Mouse (Mus musculus) neural tube, embryonic 14.5 days (tissue): Measurements from ENCODE around the gene Dlk1. TPM values are rescaled to one million over a fixed set of nuclear protein-coding genes. Genes with fewer than 3 reads are reported as not detected.
A peak's percentile ranks its signal among the peaks of the same experiment; 100 is the strongest.
"Not testable (repeated sequence)": the region's sequence is repeated elsewhere in the genome, so short reads cannot be mapped to it uniquely, and the experiment has no call there.

ENCODE experiments used
- ATAC-seq: fragments of 200-750 bp; cut with Nextera tagmentation; 2 replicates; pipeline ENCODE4 v1.8.0; 2017; ENCODE audit warnings: low read depth, mild to moderate bottlenecking, moderate TSS enrichment, moderate library complexity
- H3K27ac ChIP-seq: fragments of 300-500 bp; sonication (generic); 2 replicates; pipeline ENCODE4 v1.5.1; 2014; ENCODE audit warnings: low read depth, mild to moderate bottlenecking, control low read depth, low read length, moderate library complexity, mixed read lengths
- H3K27me3 ChIP-seq: fragments of 300-500 bp; sonication (generic); 2 replicates; pipeline ENCODE4 v1.6.1; 2014; ENCODE audit warnings: low read length; ENCODE audit not compliant: control insufficient read depth, insufficient read depth
- H3K36me3 ChIP-seq: fragments of 300-500 bp; sonication (generic); 2 replicates; pipeline ENCODE4 v1.6.1; 2014; ENCODE audit warnings: low read length, mixed read lengths; ENCODE audit not compliant: control insufficient read depth, insufficient read depth
- H3K4me1 ChIP-seq: fragments of 300-500 bp; sonication (generic); 2 replicates; pipeline ENCODE4 v1.6.1; 2014; ENCODE audit warnings: low read length; ENCODE audit not compliant: control insufficient read depth, insufficient read depth
- H3K4me2 ChIP-seq: fragments of 300-500 bp; sonication (generic); 2 replicates; pipeline ENCODE4 v1.6.1; 2014; ENCODE audit warnings: mild to moderate bottlenecking, low read depth, low read length, control low read depth
- H3K4me3 ChIP-seq: fragments of 300-500 bp; sonication (generic); 2 replicates; pipeline ENCODE4 v1.5.1; 2014; ENCODE audit warnings: low read depth, low read length, control low read depth, mixed read lengths
- H3K9ac ChIP-seq: fragments of 300-500 bp; sonication (generic); replicated peaks from 2 replicates; pipeline ENCODE4 v1.6.1; 2014; ENCODE audit warnings: low read depth, mild to moderate bottlenecking, control low read depth, low read length, mixed read lengths
- H3K9me3 ChIP-seq: fragments of 300-500 bp; sonication (generic); 2 replicates; pipeline ENCODE4 v1.6.1; 2016; ENCODE audit warnings: low read length; ENCODE audit not compliant: control insufficient read depth
- WGBS: fragments of 180-500 bp; shearing (Covaris S2); extraction: QIAGEN DNeasy Blood & Tissue Kit; methylation state at CpG from one replicate; pipeline ENCODE4 v1.1.7; 2014; 5-methylcytosine and 5-hydroxymethylcytosine counted together
- polyA plus RNA-seq: library from polyadenylated mRNA; unstranded; fragments of >200 nt; fragmentation: Nextera tagmentation; extraction: Ambion mirVana; gene quantifications from 2 replicates; pipeline ENCODE4 v1.2.1, GENCODE M21; 2014

The Dlk1 gene
- polyA plus RNA-seq, 1 experiment from 2014 or later: 46.9 TPM

DNA sequence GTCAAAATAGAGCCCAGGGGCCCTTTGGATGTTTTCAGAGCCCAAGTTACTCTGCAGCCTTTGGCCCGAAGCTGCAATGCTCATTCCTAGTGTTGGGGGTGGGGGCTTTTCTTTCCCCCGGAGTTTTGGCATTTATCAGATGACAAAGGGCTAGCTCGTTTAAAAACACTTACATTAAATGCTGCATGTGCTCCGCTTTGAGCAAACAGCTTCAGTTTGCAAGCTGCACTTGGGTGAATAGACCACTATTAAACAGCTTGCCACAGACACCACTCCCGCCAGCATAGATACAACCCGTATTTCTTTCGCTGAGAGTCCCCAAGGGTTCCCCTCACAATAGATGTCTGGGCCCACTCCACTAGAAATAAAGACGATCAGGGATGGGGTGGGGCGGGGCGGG is 6.3 kb downstream of the Dlk1 start:
- Histone ChIP-seq H3K4me3 (no peak overlapping the region), H3K4me2 (no peak overlapping the region; the same call in 1 of the 2 replicates), H3K36me3 (no peaks in the 10 kb centered on the region), H3K9ac (no peak overlapping the region), H3K4me1 (peaks cover 29% of the 10 kb centered on the region; the same call in 1 of the 2 replicates), H3K27ac (no peak overlapping the region), H3K27me3 (peaks cover 4% of the 10 kb centered on the region; the same call in 1 of the 2 replicates), H3K9me3 (no peaks in the 10 kb centered on the region)
- 13% methylated on average over 10 of the region's 10 CpGs for WGBS
- 0 out of 2 replicates have a peak, but pooled peaks have one; percentile 22 for ATAC-seq

DNA sequence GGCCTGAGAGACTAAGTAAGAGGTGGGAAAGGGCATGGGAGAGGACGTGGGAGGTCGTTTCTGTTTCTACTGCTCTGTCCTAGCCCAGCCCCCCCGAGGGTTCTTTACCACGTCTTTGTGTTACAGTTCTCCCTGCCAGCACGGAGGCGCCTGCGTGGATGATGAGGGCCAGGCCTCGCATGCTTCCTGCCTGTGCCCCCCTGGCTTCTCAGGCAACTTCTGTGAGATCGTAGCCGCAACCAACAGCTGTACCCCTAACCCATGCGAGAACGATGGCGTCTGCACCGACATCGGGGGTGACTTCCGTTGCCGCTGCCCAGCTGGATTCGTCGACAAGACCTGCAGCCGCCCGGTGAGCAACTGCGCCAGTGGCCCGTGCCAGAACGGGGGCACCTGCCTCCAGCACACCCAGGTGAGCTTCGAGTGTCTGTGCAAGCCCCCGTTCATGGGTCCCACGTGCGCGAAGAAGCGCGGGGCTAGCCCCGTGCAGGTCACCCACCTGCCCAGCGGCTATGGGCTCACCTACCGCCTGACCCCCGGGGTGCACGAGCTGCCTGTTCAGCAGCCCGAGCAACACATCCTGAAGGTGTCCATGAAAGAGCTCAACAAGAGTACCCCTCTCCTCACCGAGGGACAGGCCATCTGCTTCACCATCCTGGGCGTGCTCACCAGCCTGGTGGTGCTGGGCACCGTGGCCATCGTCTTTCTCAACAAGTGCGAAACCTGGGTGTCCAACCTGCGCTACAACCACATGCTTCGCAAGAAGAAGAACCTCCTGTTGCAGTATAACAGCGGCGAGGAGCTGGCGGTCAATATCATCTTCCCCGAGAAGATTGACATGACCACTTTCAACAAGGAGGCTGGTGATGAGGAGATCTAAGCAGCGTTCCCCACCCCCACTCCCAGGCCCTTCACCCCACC is 7.1 kb downstream of the Dlk1 start:
- H3K4me1 ChIP-seq: peaks cover 29% of the 10 kb centered on the region; the same call in 1 of the 2 replicates
- peaks cover 4% of the 10 kb centered on the region; the same call in 1 of the 2 replicates for H3K27me3 ChIP-seq
- H3K36me3 ChIP-seq: no peaks in the 10 kb centered on the region
- ATAC-seq: peak; percentile 33; the same call in 1 of the 2 replicates
- no peak overlapping the region for H3K9ac ChIP-seq
- H3K4me3 ChIP-seq: no peak overlapping the region
- whole genome bisulfite sequencing: 30% methylated on average over 49 of the region's 49 CpGs
- peak overlapping the region; percentile 34 for H3K4me2 ChIP-seq
- H3K27ac ChIP-seq: no peak overlapping the region
- H3K9me3 ChIP-seq: no peaks in the 10 kb centered on the region

DNA sequence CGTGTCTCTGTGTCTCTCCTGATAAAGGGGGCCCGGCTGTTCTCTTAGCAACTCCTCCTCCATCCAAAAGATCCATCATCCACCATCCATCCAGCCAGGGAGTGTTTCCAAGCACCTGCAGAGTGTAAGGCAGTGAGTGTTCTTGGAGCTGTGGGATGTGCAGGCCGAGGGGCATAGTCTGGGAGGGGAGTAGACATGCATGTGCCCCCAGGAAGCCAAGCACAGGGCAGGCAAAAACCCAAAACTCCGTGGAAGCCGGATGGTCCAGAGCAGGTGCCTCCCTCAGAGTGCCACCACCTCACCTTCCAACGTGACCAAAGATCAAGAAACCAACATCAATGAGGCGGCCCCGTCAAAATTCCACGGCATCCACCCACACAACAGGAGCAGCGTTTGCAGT is 10.0 kb downstream of the Dlk1 start:
- H3K9me3 ChIP-seq: no peaks in the 10 kb centered on the region
- H3K4me2 ChIP-seq: no peak overlapping the region
- H3K9ac ChIP-seq: no peak overlapping the region
- 73% methylated on average over 10 of the region's 10 CpGs for WGBS
- H3K27me3 ChIP-seq: peaks cover 4% of the 10 kb centered on the region; the same call in 1 of the 2 replicates
- no peak overlapping the region for H3K27ac ChIP-seq
- no peak overlapping the region for H3K4me3 ChIP-seq
- H3K4me1 ChIP-seq: peaks cover 17% of the 10 kb centered on the region; the same call in 1 of the 2 replicates
- H3K36me3 ChIP-seq: no peaks in the 10 kb centered on the region
- ATAC-seq: no peak

DNA sequence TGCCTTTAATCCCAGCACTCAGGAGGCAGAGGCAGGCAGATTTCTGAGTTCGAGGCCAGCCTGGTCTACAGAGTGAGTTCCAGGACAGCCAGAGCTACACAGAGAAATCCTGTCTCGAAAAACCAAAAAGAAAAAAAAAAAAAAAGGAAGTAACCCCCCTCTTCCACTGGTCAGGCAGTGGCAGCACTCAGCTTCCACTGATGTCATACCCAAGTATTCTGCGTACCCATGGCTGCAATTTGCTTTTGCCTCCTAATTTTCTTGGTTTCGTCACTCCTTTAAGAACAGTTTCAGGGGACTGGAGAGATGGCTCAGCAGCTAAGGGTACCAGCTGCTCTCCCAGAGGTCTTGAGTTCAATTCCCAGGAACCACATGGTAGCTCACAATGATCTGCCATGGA is 14.8 kb downstream of the Dlk1 start:
- whole genome bisulfite sequencing: 94% methylated on average over 4 of the region's 4 CpGs
- H3K4me3 ChIP-seq, H3K4me2 ChIP-seq, H3K9me3 ChIP-seq, H3K4me1 ChIP-seq, H3K36me3 ChIP-seq, ATAC-seq, H3K27me3 ChIP-seq, H3K27ac ChIP-seq, H3K9ac ChIP-seq: not testable (repeated sequence)

DNA sequence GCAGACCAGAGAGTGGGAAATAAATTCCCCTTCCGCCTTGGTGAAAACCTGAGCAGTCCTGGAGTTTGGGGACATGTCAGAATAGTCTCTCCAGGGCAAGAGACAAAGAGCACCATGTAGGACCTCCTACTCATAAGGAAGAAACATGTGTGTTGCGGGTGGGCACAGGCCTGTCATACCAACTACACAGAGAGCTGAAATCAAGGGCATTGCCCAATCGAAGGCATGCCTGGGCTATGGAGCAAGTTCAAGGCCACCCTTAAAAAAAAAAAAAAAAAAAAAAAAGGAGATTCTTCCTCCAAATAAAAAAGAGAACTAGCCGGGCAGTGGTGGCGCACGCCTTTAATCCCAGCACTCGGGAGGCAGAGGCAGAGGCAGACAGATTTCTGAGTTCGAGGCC is 17.2 kb downstream of the Dlk1 start:
- Histone ChIP-seq H3K27me3 (no peaks in the 10 kb centered on the region), H3K9me3 (no peaks in the 10 kb centered on the region), H3K36me3 (no peaks in the 10 kb centered on the region), H3K4me3 (no peak overlapping the region), H3K9ac (no peak overlapping the region), H3K4me2 (no peak overlapping the region), H3K27ac (no peak overlapping the region), H3K4me1 (no peaks in the 10 kb centered on the region)
- ATAC-seq: no peak
- whole genome bisulfite sequencing: 91% methylated on average over 8 of the region's 8 CpGs

DNA sequence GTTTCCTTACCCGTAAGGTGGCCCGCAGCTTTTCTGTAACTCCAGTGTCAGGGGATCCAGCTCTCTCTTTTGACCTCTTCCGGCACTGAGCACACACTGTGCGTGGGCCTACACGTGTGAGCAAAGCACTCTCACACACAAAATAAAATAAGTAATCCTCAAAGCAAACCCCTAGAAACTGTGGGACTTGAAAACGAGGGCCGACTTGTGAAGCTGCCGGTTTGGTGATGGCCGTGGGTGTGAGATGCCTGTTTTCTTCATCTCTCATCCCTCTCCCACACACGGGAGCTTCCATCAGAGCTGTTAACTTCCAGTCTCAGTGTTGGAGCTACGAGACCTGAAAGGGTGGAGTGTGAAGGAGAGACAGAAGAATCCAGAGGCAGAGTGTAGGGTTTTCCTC is 20.0 kb downstream of the Dlk1 start:
- 91% methylated on average over 11 of the region's 11 CpGs for WGBS
- no peak for ATAC-seq
- Histone ChIP-seq H3K9ac (no peak overlapping the region), H3K27ac (no peak overlapping the region), H3K36me3 (no peaks in the 10 kb centered on the region), H3K4me2 (no peak overlapping the region), H3K9me3 (no peaks in the 10 kb centered on the region), H3K27me3 (no peaks in the 10 kb centered on the region), H3K4me1 (no peaks in the 10 kb centered on the region), H3K4me3 (no peak overlapping the region)

DNA sequence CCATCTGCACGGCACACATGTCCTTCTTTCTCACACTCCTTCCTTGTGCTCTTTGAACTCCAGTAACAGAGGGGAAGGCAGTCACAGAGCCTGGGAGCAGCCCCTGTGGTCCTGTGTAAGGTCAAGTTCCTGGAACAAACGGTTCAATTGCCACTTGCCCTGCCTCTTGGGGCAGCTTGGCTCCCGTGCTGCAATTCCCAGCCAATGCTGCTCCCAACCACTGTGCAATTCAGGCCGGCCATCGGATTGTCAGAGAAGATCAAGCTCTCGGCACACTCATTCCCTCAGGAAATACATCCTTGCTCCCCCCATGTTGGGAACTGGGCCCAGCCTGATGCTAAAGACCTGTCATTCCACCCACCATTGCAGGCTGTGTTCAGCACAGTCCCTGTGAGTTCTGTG is 21.0 kb downstream of the Dlk1 start:
- Histone ChIP-seq H3K9me3 (no peaks in the 10 kb centered on the region), H3K27ac (no peak overlapping the region), H3K36me3 (no peaks in the 10 kb centered on the region), H3K27me3 (no peaks in the 10 kb centered on the region), H3K4me3 (no peak overlapping the region), H3K9ac (no peak overlapping the region), H3K4me1 (no peaks in the 10 kb centered on the region), H3K4me2 (no peak overlapping the region)
- WGBS: 32% methylated on average over 6 of the region's 6 CpGs
- no peak for ATAC-seq

DNA sequence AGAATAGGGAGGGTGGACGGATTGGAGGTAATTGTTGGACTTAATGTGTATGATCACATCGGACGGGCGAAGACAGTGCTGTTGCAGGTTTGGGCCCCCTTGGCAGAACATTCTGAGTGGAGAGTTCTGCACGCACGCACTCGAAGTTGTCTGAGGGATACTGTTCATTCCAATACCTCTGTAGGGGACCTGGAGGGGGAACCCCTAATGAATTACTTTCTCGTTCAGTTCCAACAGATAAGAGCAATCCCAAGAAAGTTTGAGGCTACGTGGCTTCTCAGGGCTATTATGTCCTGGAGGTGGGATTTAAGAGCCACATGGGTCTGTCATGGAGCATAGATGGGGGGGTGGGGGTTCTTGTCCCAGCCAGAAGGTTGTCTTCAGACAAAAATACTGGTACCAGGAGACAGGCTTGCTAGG is 21.6 kb downstream of the Dlk1 start:
- Histone ChIP-seq H3K4me3 (no peak overlapping the region), H3K27ac (no peak overlapping the region), H3K9me3 (no peaks in the 10 kb centered on the region), H3K36me3 (no peaks in the 10 kb centered on the region), H3K4me2 (no peak overlapping the region), H3K27me3 (no peaks in the 10 kb centered on the region), H3K9ac (no peak overlapping the region), H3K4me1 (no peaks in the 10 kb centered on the region)
- 75% methylated on average over 9 of the region's 9 CpGs for WGBS
- ATAC-seq: no peak

DNA sequence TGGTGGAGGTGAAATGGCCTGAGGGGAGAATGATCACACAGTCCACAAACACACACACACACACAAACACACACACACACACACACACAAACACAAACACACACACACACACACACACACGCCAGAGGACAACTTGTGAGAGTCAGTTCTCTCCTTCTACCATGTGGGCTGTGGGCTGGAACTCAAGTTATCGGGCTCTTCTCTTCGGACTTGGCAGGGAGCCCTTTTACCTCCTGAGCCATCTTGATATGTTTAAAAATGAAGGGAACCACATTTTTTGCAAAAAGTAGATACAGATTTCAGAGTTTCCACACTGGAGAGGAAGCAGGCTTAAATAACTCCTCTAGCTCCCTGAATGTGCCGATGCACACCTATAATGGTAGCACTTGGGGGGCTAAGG is 22.9 kb downstream of the Dlk1 start:
- H3K4me3 ChIP-seq: no peak overlapping the region
- H3K27me3 ChIP-seq: no peaks in the 10 kb centered on the region
- ATAC-seq: no peak
- WGBS: 89% methylated on average over 4 of the region's 4 CpGs
- no peaks in the 10 kb centered on the region for H3K4me1 ChIP-seq
- H3K36me3 ChIP-seq: no peaks in the 10 kb centered on the region
- H3K27ac ChIP-seq: no peak overlapping the region
- H3K9ac ChIP-seq: no peak overlapping the region
- no peak overlapping the region for H3K4me2 ChIP-seq
- H3K9me3 ChIP-seq: no peaks in the 10 kb centered on the region
